Mouse (Mus musculus): ENCODE results near the gene Synpo2l.
A peak's percentile ranks its signal among the peaks of the same experiment; 100 is the strongest.
"Not testable (repeated sequence)": the region's sequence is repeated elsewhere in the genome, so short reads cannot be mapped to it uniquely, and the experiment has no call there.

Gene Synpo2l

GRCm38 (mm10) chr14:20668154-20668810, at the start of gene Synpo2l:
Gene Synpo2l, minus strand, starts transcription at chr14:20668354.
- ATAC-seq (ENCODE audit: insufficient number of reproducible peaks, low FRiP score, low TSS enrichment) = no peak

GRCm38 (mm10) chr14:20713832-20714231, 45.7 kb upstream of the Synpo2l start:
- no peak for ATAC-seq (ENCODE audit: insufficient number of reproducible peaks, low FRiP score, low TSS enrichment)

GRCm38 (mm10) chr14:20708239-20708638, 40.1 kb upstream of the Synpo2l start:
- ATAC-seq (ENCODE audit: insufficient number of reproducible peaks, low FRiP score, low TSS enrichment) = no peak

- ATAC-seq (ENCODE audit: insufficient number of reproducible peaks, low FRiP score, low TSS enrichment) = peak; percentile 95
Measured at GRCm38 (mm10) chr14:20707201-20708190, 39.3 kb upstream of the Synpo2l start, which contains the start of gene Zswim8. Gene Zswim8, plus strand, starts transcription at chr14:20707552.

GRCm38 (mm10) chr14:20703461-20703860, 35.3 kb upstream of the Synpo2l start:
- ATAC-seq (ENCODE audit: insufficient number of reproducible peaks, low FRiP score, low TSS enrichment) = not testable (repeated sequence)

GRCm38 (mm10) chr14:20702741-20703381, 34.7 kb upstream of the Synpo2l start, which contains the start of gene Chchd1:
Gene Chchd1, plus strand, starts transcription at chr14:20703006.
- peak; percentile 60 for ATAC-seq (ENCODE audit: insufficient number of reproducible peaks, low FRiP score, low TSS enrichment)

- no peak for ATAC-seq (ENCODE audit: insufficient number of reproducible peaks, low FRiP score, low TSS enrichment)
Measured at GRCm38 (mm10) chr14:20702096-20702740, 34.1 kb upstream of the Synpo2l start.

GRCm38 (mm10) chr14:20701554-20701953, 33.4 kb upstream of the Synpo2l start:
- no peak for ATAC-seq (ENCODE audit: insufficient number of reproducible peaks, low FRiP score, low TSS enrichment)

GRCm38 (mm10) chr14:20700362-20700761, 32.2 kb upstream of the Synpo2l start:
- ATAC-seq (ENCODE audit: insufficient number of reproducible peaks, low FRiP score, low TSS enrichment) = no peak

GRCm38 (mm10) chr14:20698515-20698914, 30.4 kb upstream of the Synpo2l start:
- no peak for ATAC-seq (ENCODE audit: insufficient number of reproducible peaks, low FRiP score, low TSS enrichment)

GRCm38 (mm10) chr14:20696986-20697385, 28.8 kb upstream of the Synpo2l start:
- no peak for ATAC-seq (ENCODE audit: insufficient number of reproducible peaks, low FRiP score, low TSS enrichment)

GRCm38 (mm10) chr14:20695761-20696520, 27.8 kb upstream of the Synpo2l start:
- ATAC-seq (ENCODE audit: insufficient number of reproducible peaks, low FRiP score, low TSS enrichment) = no peak

GRCm38 (mm10) chr14:20694884-20695760, 27.0 kb upstream of the Synpo2l start, which contains the start of gene Fut11:
Gene Fut11, plus strand, starts transcription at chr14:20694968.
- ATAC-seq (ENCODE audit: insufficient number of reproducible peaks, low FRiP score, low TSS enrichment) = peak; percentile 81

GRCm38 (mm10) chr14:20694185-20694883, 26.2 kb upstream of the Synpo2l start:
- ATAC-seq (ENCODE audit: insufficient number of reproducible peaks, low FRiP score, low TSS enrichment) = peak; percentile 6; the same call in 1 of the 2 replicates

- ATAC-seq (ENCODE audit: insufficient number of reproducible peaks, low FRiP score, low TSS enrichment) = no peak
Measured at GRCm38 (mm10) chr14:20693589-20694101, 25.5 kb upstream of the Synpo2l start.

- no peak for ATAC-seq (ENCODE audit: insufficient number of reproducible peaks, low FRiP score, low TSS enrichment)
Measured at GRCm38 (mm10) chr14:20691772-20692171, 23.6 kb upstream of the Synpo2l start.

GRCm38 (mm10) chr14:20689009-20689408, 20.9 kb upstream of the Synpo2l start:
- ATAC-seq (ENCODE audit: insufficient number of reproducible peaks, low FRiP score, low TSS enrichment) = no peak

- ATAC-seq (ENCODE audit: insufficient number of reproducible peaks, low FRiP score, low TSS enrichment) = no peak
Measured at GRCm38 (mm10) chr14:20686576-20686975, 18.4 kb upstream of the Synpo2l start.
